Mouse (Mus musculus) MEL (cell line): ENCODE data around the gene Trim38. TPM values are rescaled to one million over a fixed set of nuclear protein-coding genes. Genes with fewer than 3 reads are reported as not detected.

Experiments used
- BHLHE40 ChIP-seq: IDR thresholded peaks from 2 replicates; pipeline ENCODE4 v1.6.1; 2012; ENCODE audit warnings: low read depth, mild to moderate bottlenecking, inconsistent platforms, low read length, improper control_type of control experiment, borderline replicate concordance
- TCF12 ChIP-seq: IDR thresholded peaks from 2 replicates; pipeline ENCODE4 v1.6.1; 2014; ENCODE audit warnings: low read depth, mild to moderate bottlenecking, inconsistent platforms, low read length, improper control_type of control experiment, moderate library complexity
- polyA plus RNA-seq, 2 experiments: library from polyadenylated mRNA; stranded (reverse) in 1 of 2; unstranded in 1 of 2; fragments of >175 nt in 1 of 2; fragments of >200 nt in 1 of 2; gene quantifications; 2 replicates each; pipeline versions ENCODE4 v1.2.1 to v1.2.4; 2012; ENCODE audit warnings: low replicate concordance in 2 of 2, low read depth in 1 of 2; ENCODE audit not compliant: insufficient read length in 2 of 2, insufficient read depth in 1 of 2, missing spikeins in 1 of 2
- total RNA-seq: library from RNA; depleted of rRNA; stranded (reverse); fragments of 300-350 nt; gene quantifications from 2 replicates; pipeline ENCODE4 v1.2.3, GENCODE M21; 2012; rRNA removed

The Trim38 gene
- total and polyA plus RNA-seq, 3 experiments = not detected

GRCm38 (mm10) chr13:23839308-23839707, 69.6 kb downstream of the Trim38 start, which contains the start of gene Slc17a3 (continued):
- TF ChIP-seq BHLHE40 (no peak), TCF12 (no peak)

Other genes with a start within 250 kb of the Trim38 start
Only the 30 nearest of the 37 such genes appear.
- gene Hist1h1d, start 216.7 kb upstream of the Trim38 start, total RNA-seq = 115 and 134 TPM in 2 replicates
- gene Hist1h1d, start 216.7 kb upstream of the Trim38 start, polyA plus RNA-seq = under 1 TPM in 1 of 2 experiments, not detected in 1; 0.24 TPM
- 1,049 and 1,400 TPM in 2 replicates for gene Hist1h3e, start 207.5 kb upstream of the Trim38 start, total RNA-seq
- gene Hist1h3e, start 207.5 kb upstream of the Trim38 start, polyA plus RNA-seq = 1 to 10 TPM in 1 of 2 experiments, not detected in 1; 4.5 TPM
- 560 and 662 TPM in 2 replicates for gene Hist1h2ae, start 198.7 kb upstream of the Trim38 start, total RNA-seq
- 1 to 10 TPM in 1 of 2 experiments, not detected in 1; 3.3 TPM for gene Hist1h2ae, start 198.7 kb upstream of the Trim38 start, polyA plus RNA-seq
- gene Hist1h2bg, start 198.5 kb upstream of the Trim38 start, total RNA-seq = 2,580 and 3,348 TPM in 2 replicates
- gene Hist1h2bg, start 198.5 kb upstream of the Trim38 start, polyA plus RNA-seq = 10 to 100 TPM in 1 of 2 experiments, not detected in 1; 14.7 TPM
- 1,093 and 1,255 TPM in 2 replicates for gene Hist1h2bf, start 195.7 kb upstream of the Trim38 start, total RNA-seq
- gene Hist1h2bf, start 195.7 kb upstream of the Trim38 start, polyA plus RNA-seq = 1 to 10 TPM in 1 of 2 experiments, not detected in 1; 2.2 TPM
- 924 and 1,082 TPM in 2 replicates for gene Hist1h2ad, start 195.5 kb upstream of the Trim38 start, total RNA-seq
- gene Hist1h2ad, start 195.5 kb upstream of the Trim38 start, polyA plus RNA-seq = under 1 TPM in 1 of 2 experiments, not detected in 1; 0.14 TPM
- gene Hist1h3d, start 194.2 kb upstream of the Trim38 start, total RNA-seq = 150 and 212 TPM in 2 replicates
- gene Hist1h3d, start 194.2 kb upstream of the Trim38 start, polyA plus RNA-seq = 1 to 10 TPM in 1 of 2 experiments, not detected in 1; 1.4 TPM
- gene Hist1h4d, start 188.3 kb upstream of the Trim38 start, total RNA-seq = 1,889 and 1,922 TPM in 2 replicates
- gene Hist1h4d, start 188.3 kb upstream of the Trim38 start, polyA plus RNA-seq = 10 to 100 TPM in 1 of 2 experiments, not detected in 1; 11.7 TPM
- 237 and 340 TPM in 2 replicates for gene Hist1h2be, start 148.8 kb upstream of the Trim38 start, total RNA-seq
- gene Hist1h2be, start 148.8 kb upstream of the Trim38 start, polyA plus RNA-seq = under 1 TPM in 1 of 2 experiments, not detected in 1; 0.49 TPM
- 268 and 340 TPM in 2 replicates for gene Hist1h1e, start 147.4 kb upstream of the Trim38 start, total RNA-seq
- gene Hist1h1e, start 147.4 kb upstream of the Trim38 start, polyA plus RNA-seq = 1 to 10 TPM in 1 of 2 experiments, not detected in 1; 1.6 TPM
- gene Hist1h2ac, start 86.0 kb upstream of the Trim38 start, total RNA-seq = 123 and 153 TPM in 2 replicates
- under 1 TPM in 1 of 2 experiments, not detected in 1; 0.15 TPM for gene Hist1h2ac, start 86.0 kb upstream of the Trim38 start, polyA plus RNA-seq
- 694 and 982 TPM in 2 replicates for gene Hist1h2bc, start 85.7 kb upstream of the Trim38 start, total RNA-seq
- gene Hist1h2bc, start 85.7 kb upstream of the Trim38 start, polyA plus RNA-seq = 1 to 10 TPM in 1 of 2 experiments, not detected in 1; 3.1 TPM
- 2.7 and 6.3 TPM in 2 replicates for gene Hist1h1t, start 74.1 kb upstream of the Trim38 start, total RNA-seq
- not detected for gene Hist1h1t, start 74.1 kb upstream of the Trim38 start, polyA plus RNA-seq
- gene Hist1h4c, start 71.5 kb upstream of the Trim38 start, total RNA-seq = 1,967 and 2,008 TPM in 2 replicates
- gene Hist1h4c, start 71.5 kb upstream of the Trim38 start, polyA plus RNA-seq = 1 to 10 TPM in 1 of 2 experiments, not detected in 1; 4.1 TPM
- not detected in 2 replicates for gene Hfe, start 59.1 kb upstream of the Trim38 start, total RNA-seq
- not detected for gene Hfe, start 59.1 kb upstream of the Trim38 start, polyA plus RNA-seq
- 348 and 479 TPM in 2 replicates for gene Hist1h1c, start 31.1 kb upstream of the Trim38 start, total RNA-seq
- 1 to 10 TPM in 1 of 2 experiments, not detected in 1; 3.8 TPM for gene Hist1h1c, start 31.1 kb upstream of the Trim38 start, polyA plus RNA-seq
- 1,651 and 2,239 TPM in 2 replicates for gene Hist1h3c, start 24.3 kb upstream of the Trim38 start, total RNA-seq
- 1 to 10 TPM in 1 of 2 experiments, not detected in 1; 1.7 TPM for gene Hist1h3c, start 24.3 kb upstream of the Trim38 start, polyA plus RNA-seq
- 2,278 and 3,150 TPM in 2 replicates for gene Hist1h2bb, start 23.2 kb upstream of the Trim38 start, total RNA-seq
- 1 to 10 TPM in 1 of 2 experiments, not detected in 1; 3.2 TPM for gene Hist1h2bb, start 23.2 kb upstream of the Trim38 start, polyA plus RNA-seq
- 2,219 and 2,780 TPM in 2 replicates for gene Hist1h2ab, start 18.8 kb upstream of the Trim38 start, total RNA-seq
- gene Hist1h2ab, start 18.8 kb upstream of the Trim38 start, polyA plus RNA-seq = 1 to 10 TPM in 1 of 2 experiments, not detected in 1; 8.0 TPM
- gene Hist1h3b, start 17.6 kb upstream of the Trim38 start, total RNA-seq = 1,725 and 2,102 TPM in 2 replicates
- gene Hist1h3b, start 17.6 kb upstream of the Trim38 start, polyA plus RNA-seq = 1 to 10 TPM in 1 of 2 experiments, not detected in 1; 6.6 TPM
- 3,071 and 3,339 TPM in 2 replicates for gene Hist1h4b, start 12.9 kb upstream of the Trim38 start, total RNA-seq
- 10 to 100 TPM in 1 of 2 experiments, not detected in 1; 19.0 TPM for gene Hist1h4b, start 12.9 kb upstream of the Trim38 start, polyA plus RNA-seq
- gene Hist1h4a, start 8.7 kb upstream of the Trim38 start, total RNA-seq = 2,939 and 3,025 TPM in 2 replicates
- gene Hist1h4a, start 8.7 kb upstream of the Trim38 start, polyA plus RNA-seq = 1 to 10 TPM in 1 of 2 experiments, not detected in 1; 9.8 TPM
- 1,097 and 1,298 TPM in 2 replicates for gene Hist1h3a, start 7.5 kb upstream of the Trim38 start, total RNA-seq
- gene Hist1h3a, start 7.5 kb upstream of the Trim38 start, polyA plus RNA-seq = 1 to 10 TPM in 1 of 2 experiments, not detected in 1; 6.5 TPM
- gene Hist1h1a, start 6.2 kb upstream of the Trim38 start, total RNA-seq = 2,211 and 2,669 TPM in 2 replicates
- gene Hist1h1a, start 6.2 kb upstream of the Trim38 start, polyA plus RNA-seq = 1 to 10 TPM in 1 of 2 experiments, not detected in 1; 4.1 TPM
- gene Slc17a2, start 37.1 kb downstream of the Trim38 start, total RNA-seq = not detected in 2 replicates
- not detected for gene Slc17a2, start 37.1 kb downstream of the Trim38 start, polyA plus RNA-seq
- not detected in 2 replicates for gene Slc17a3, start 69.5 kb downstream of the Trim38 start, total RNA-seq
- gene Slc17a3, start 69.5 kb downstream of the Trim38 start, polyA plus RNA-seq = not detected
- gene Slc17a1, start 97.8 kb downstream of the Trim38 start, total RNA-seq = not detected in 2 replicates
- not detected for gene Slc17a1, start 97.8 kb downstream of the Trim38 start, polyA plus RNA-seq
- 0.20 TPM in 1 of 2 replicates, not detected in the other for gene Slc17a4, start 145.1 kb downstream of the Trim38 start, total RNA-seq
- gene Slc17a4, start 145.1 kb downstream of the Trim38 start, polyA plus RNA-seq = under 1 TPM in 1 of 2 experiments, not detected in 1; 0.54 TPM
- not detected in 2 replicates for gene Hist1h2ba, start 164.2 kb downstream of the Trim38 start, total RNA-seq
- gene Hist1h2ba, start 164.2 kb downstream of the Trim38 start, polyA plus RNA-seq = under 1 TPM in 1 of 2 experiments, not detected in 1; 0.58 TPM
- not detected in 2 replicates for gene Hist1h2aa, start 164.5 kb downstream of the Trim38 start, total RNA-seq
- gene Hist1h2aa, start 164.5 kb downstream of the Trim38 start, polyA plus RNA-seq = 1 to 10 TPM in 1 of 2 experiments, not detected in 1; 1.6 TPM